Comparison of ENCODE assay signal across 7 mouse cellular contexts in genomic region chr17:44618691-44619090, GRCm38 (mm10).
DNase-seq lines count a peak whose midpoint lies in the region; ATAC-seq and TF ChIP-seq lines count a peak whose summit lies in the region.

No protein-coding gene starts in this region.

- no peak for ATAC-seq in megakaryocyte progenitor cell, adult 5-6 weeks (replicated peaks; ENCODE audit: poor library complexity)

- peak; percentile 42 to 64 for DNase-seq in layer of hippocampus, adult 2 months (ENCODE audit: low spot score in 2 of 2)
- DNase-seq in layer of hippocampus, adult 9-10 months (ENCODE audit: low spot score) = no peak
- DNase-seq in cerebellum, adult 8-10 months = peak; percentile 59
- DNase-seq in layer of hippocampus, postnatal 36 days = peak; percentile 41 to 43
- peak; percentile 44 to 51 for DNase-seq in right cerebral cortex, adult 2 months (ENCODE audit: low spot score in 2 of 2)

- TF ChIP-seq CTCF in layer of hippocampus, adult 2 months (conservative IDR thresholded peaks at IDR 0.05) = no peak
- TF ChIP-seq CTCF in embryonic fibroblast, embryonic 13.5 days (IDR thresholded peaks at IDR 0.05; ENCODE audit: borderline replicate concordance, insufficient read depth, low read length) = no peak

- H3K4me3 ChIP-seq in layer of hippocampus, adult 2 months = peak overlapping the region; percentile 42
- H3K4me3 ChIP-seq in embryonic fibroblast, embryonic 13.5 days (ENCODE audit: insufficient read depth, low read length) = no peak overlapping the region

- H3K4me1 ChIP-seq in embryonic fibroblast, embryonic 13.5 days (ENCODE audit: control insufficient read depth, insufficient read depth, low read length) = peaks cover 5% of the 10 kb centered on the region; the same call in 1 of the 2 replicates

- peak overlapping the region; percentile 90 for H3K27ac ChIP-seq in layer of hippocampus, adult 2 months
- peak overlapping the region; percentile 96 for H3K27ac ChIP-seq in embryonic fibroblast, embryonic 13.5 days (ENCODE audit: insufficient read depth, low read length)

- TF ChIP-seq POLR2A in embryonic fibroblast, embryonic 13.5 days (IDR thresholded peaks at IDR 0.05; ENCODE audit: low read depth, low read length) = no peak
